Mouse (Mus musculus) small intestine, adult 2 months (tissue): ENCODE results near the gene Wdr17.

ENCODE experiments used
- CTCF ChIP-seq: fragments of 200-500 bp; IDR thresholded peaks from 2 replicates; pipeline ENCODE4 v1.5.1; 2012; ENCODE audit warnings: low read depth, mild to moderate bottlenecking, control low read depth, inconsistent platforms, low read length, moderate library complexity, mixed read lengths; ENCODE audit not compliant: insufficient replicate concordance, insufficient read length; ENCODE audit errors: extremely low read depth
- POLR2A ChIP-seq: fragments of 200-500 bp; IDR thresholded peaks from 2 replicates; pipeline ENCODE4 v1.6.1; 2012; ENCODE audit warnings: low read depth, mild to moderate bottlenecking, control low read depth, inconsistent platforms, low read length, moderate library complexity

DNA sequence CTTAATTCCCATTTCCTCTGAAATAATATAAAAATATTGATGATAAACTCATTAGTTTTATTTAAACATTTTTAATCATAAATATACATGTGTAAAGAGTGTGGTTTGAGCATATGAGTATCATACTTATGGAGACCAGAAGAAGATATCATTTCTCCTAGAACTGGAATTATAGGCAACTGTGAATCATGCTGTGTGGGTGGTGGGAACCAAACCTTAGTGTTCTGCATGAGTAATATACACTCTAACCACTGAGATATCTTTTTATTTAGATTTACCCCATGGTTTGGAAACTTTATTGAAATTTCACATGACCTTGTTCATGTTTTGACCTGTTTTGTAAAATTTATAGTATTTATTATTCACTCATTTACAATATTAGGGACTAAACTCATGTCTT, 68.3 kb downstream of the Wdr17 start:
- TF ChIP-seq CTCF (no peak), POLR2A (no peak)
